Mouse (Mus musculus): ENCODE data around the gene Pygb. TPM values are rescaled to one million over a fixed set of nuclear protein-coding genes. Genes with fewer than 3 reads are reported as not detected.

The Pygb gene
- polyA plus RNA-seq, 1 experiment from 2014 or later = 95.6 TPM

Other genes starting within 250 kb of the Pygb start
- gene Cst7, start 216.3 kb upstream of the Pygb start, polyA plus RNA-seq (2015; fragmentation: Nextera tagmentation; extraction: Ambion mirVana) = 0.27 TPM in 1 of 2 replicates, not detected in the other
- gene Apmap, start 178.2 kb upstream of the Pygb start, polyA plus RNA-seq (2015; fragmentation: Nextera tagmentation; extraction: Ambion mirVana) = 55.4 and 58.0 TPM in 2 replicates
- gene Acss1, start 118.2 kb upstream of the Pygb start, polyA plus RNA-seq (2015; fragmentation: Nextera tagmentation; extraction: Ambion mirVana) = 14.5 and 15.7 TPM in 2 replicates
- not detected in 2 replicates for gene Vsx1, start 97.4 kb upstream of the Pygb start, polyA plus RNA-seq (2015; fragmentation: Nextera tagmentation; extraction: Ambion mirVana)
- gene Entpd6, start 37.7 kb upstream of the Pygb start, polyA plus RNA-seq (2015; fragmentation: Nextera tagmentation; extraction: Ambion mirVana) = 34.8 TPM in 2 replicates
- gene Abhd12, start 118.0 kb downstream of the Pygb start, polyA plus RNA-seq (2015; fragmentation: Nextera tagmentation; extraction: Ambion mirVana) = 71.0 and 74.1 TPM in 2 replicates
- 41.6 and 43.3 TPM in 2 replicates for gene Gins1, start 118.7 kb downstream of the Pygb start, polyA plus RNA-seq (2015; fragmentation: Nextera tagmentation; extraction: Ambion mirVana)